Mouse (Mus musculus) kidney, adult 2 months (tissue): Measurements from ENCODE around the gene Ubl3.

Experiments
- CTCF ChIP-seq: fragments of 200-500 bp; conservative IDR thresholded peaks from 2 replicates; pipeline ENCODE4 v1.5.1; 2011; ENCODE audit warnings: low read depth, mild to moderate bottlenecking, control low read depth, low read length, moderate library complexity, mixed read lengths; ENCODE audit not compliant: insufficient read depth, insufficient read length
- POLR2A ChIP-seq: fragments of 200-500 bp; IDR thresholded peaks from one replicate; pipeline ENCODE4 v1.6.1; 2011; ENCODE audit warnings: low read depth, low read length, control low read depth

DNA sequence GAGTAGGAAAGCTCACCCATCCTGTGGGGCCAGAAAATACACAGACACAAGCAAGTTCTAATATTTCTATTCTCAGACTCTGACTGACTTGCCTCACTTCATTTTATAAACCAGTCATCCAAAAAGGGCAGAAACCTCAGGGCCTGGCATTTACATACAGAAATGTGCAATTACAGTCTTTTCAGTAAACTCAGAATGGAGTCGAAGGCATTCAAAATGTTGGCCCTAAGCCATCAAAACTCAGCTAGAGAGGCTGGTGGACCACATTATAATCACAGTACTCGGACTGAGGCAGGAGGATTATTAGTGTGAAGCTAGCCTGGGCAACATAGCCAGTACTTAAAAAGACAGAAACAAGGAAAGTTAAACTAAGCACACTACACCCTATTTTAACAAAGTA, 5.6 kb downstream of the Ubl3 start:
- TF ChIP-seq CTCF = no peak
- TF ChIP-seq POLR2A = no peak
